Mouse (Mus musculus) heart, embryonic 11.5 days (tissue): ENCODE measurements around the gene Ninj1. TPM values are rescaled to one million over a fixed set of nuclear protein-coding genes. Genes with fewer than 3 reads are reported as not detected.

Experiments used
- ATAC-seq: fragments of 200-750 bp; cut with Nextera tagmentation; replicated peaks from 2 replicates; pipeline ENCODE4 v1.8.0; 2017; ENCODE audit warnings: moderate library complexity; ENCODE audit not compliant: insufficient number of reproducible peaks, low FRiP score, low TSS enrichment
- H3K27ac ChIP-seq: fragments of 300-500 bp; sonication (generic); 2 replicates; pipeline ENCODE4 v1.5.1; 2014; ENCODE audit warnings: mild to moderate bottlenecking, low read depth, low read length
- H3K27me3 ChIP-seq: fragments of 300-500 bp; sonication (generic); 2 replicates; pipeline ENCODE4 v1.6.1; 2014; ENCODE audit warnings: mild to moderate bottlenecking, low read length, mixed read lengths; ENCODE audit not compliant: control insufficient read depth, insufficient read depth
- H3K36me3 ChIP-seq: fragments of 300-500 bp; sonication (generic); 2 replicates; pipeline ENCODE4 v1.6.1; 2014; ENCODE audit warnings: mild to moderate bottlenecking, low read length, moderate library complexity, mixed read lengths; ENCODE audit not compliant: control insufficient read depth, insufficient read depth
- H3K4me1 ChIP-seq: fragments of 300-500 bp; sonication (generic); 2 replicates; pipeline ENCODE4 v1.6.1; 2014; ENCODE audit warnings: low read length; ENCODE audit not compliant: control insufficient read depth, insufficient read depth
- H3K4me2 ChIP-seq: fragments of 300-500 bp; sonication (generic); 2 replicates; pipeline ENCODE4 v1.6.1; 2014; ENCODE audit warnings: mild to moderate bottlenecking, moderate library complexity
- H3K4me3 ChIP-seq: fragments of 300-500 bp; sonication (generic); 2 replicates; pipeline ENCODE4 v1.5.1; 2014; ENCODE audit warnings: low read depth, low read length
- H3K9ac ChIP-seq: fragments of 300-500 bp; sonication (generic); 2 replicates; pipeline ENCODE4 v1.6.1; 2014; ENCODE audit warnings: mild to moderate bottlenecking, low read depth, low read length, moderate library complexity
- H3K9me3 ChIP-seq: fragments of 300-500 bp; sonication (generic); replicated peaks from 2 replicates; pipeline ENCODE4 v1.6.1; 2016; ENCODE audit warnings: low read length; ENCODE audit not compliant: control insufficient read depth
- WGBS: fragments of 180-500 bp; shearing (Covaris S2); extraction: QIAGEN DNeasy Blood & Tissue Kit; methylation state at CpG from one replicate; pipeline ENCODE4 v1.1.7; 2014; ENCODE audit not compliant: insufficient replicate concordance; 5-methylcytosine and 5-hydroxymethylcytosine counted together
- polyA plus RNA-seq: library from polyadenylated mRNA; unstranded; fragments of >200 nt; fragmentation: Nextera tagmentation; extraction: Ambion mirVana; gene quantifications from 2 replicates; pipeline ENCODE4 v1.2.1, GENCODE M21; 2014

Ninj1 gene
- polyA plus RNA-seq, 1 experiment from 2014 or later, result 60.6 TPM

DNA sequence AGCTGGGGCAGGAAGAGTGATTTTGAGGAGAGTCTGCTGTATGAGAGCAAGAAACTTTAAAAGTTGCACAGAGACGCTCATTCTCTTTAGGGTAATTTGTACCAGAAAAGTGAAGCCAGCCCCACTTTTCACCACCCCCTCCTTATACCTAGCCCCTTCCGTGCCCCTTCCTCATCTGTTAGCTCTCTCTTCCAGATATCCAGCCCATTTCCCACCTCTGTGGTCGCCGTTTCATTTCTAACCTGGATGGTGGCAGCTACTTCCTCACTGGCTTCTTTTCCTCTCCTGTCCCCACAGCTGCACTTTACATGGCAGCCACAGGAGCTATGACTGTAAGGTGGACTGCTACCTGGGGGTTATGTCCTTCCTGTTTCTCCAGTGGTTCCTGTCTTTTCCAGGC lies 32.1 kb downstream of the Ninj1 start:
- 75% methylated on average over 4 of the region's 4 CpGs for WGBS
- Histone ChIP-seq H3K36me3 (no peaks in the 10 kb centered on the region), H3K9ac (no peak overlapping the region), H3K4me1 (peaks cover 16% of the 10 kb centered on the region), H3K27ac (no peak overlapping the region), H3K4me3 (no peak overlapping the region), H3K4me2 (no peak overlapping the region), H3K27me3 (peaks cover 17% of the 10 kb centered on the region), H3K9me3 (no peaks in the 10 kb centered on the region)
- ATAC-seq, result no peak

DNA sequence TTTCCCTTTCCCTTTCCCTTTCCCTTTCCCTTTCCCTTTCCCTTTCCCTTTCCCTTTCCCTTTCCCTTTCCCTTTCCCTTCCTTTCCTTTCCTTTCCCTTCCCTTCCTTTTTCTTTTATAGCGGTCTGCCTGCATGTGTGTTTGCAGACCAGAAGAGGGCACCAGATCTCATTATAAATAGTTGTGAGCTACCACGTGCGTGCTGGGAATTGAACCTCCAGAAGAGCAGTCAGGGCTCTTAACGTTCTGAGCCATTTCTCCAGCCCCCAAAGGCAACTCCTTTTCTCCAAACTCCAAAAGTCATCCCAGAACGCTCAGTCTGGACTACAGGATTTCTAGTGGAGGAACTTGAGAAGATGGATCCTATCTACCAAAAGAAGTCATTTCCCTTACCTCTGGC lies 33.6 kb downstream of the Ninj1 start:
- Histone ChIP-seq H3K27ac (no peak overlapping the region), H3K9ac (no peak overlapping the region), H3K27me3 (peaks cover 23% of the 10 kb centered on the region), H3K9me3 (no peaks in the 10 kb centered on the region), H3K4me1 (peaks cover 8% of the 10 kb centered on the region; the same call in 1 of the 2 replicates), H3K4me2 (no peak overlapping the region), H3K36me3 (no peaks in the 10 kb centered on the region), H3K4me3 (no peak overlapping the region)
- no peak for ATAC-seq
- WGBS, result 13% methylated on average over 5 of the region's 5 CpGs

DNA sequence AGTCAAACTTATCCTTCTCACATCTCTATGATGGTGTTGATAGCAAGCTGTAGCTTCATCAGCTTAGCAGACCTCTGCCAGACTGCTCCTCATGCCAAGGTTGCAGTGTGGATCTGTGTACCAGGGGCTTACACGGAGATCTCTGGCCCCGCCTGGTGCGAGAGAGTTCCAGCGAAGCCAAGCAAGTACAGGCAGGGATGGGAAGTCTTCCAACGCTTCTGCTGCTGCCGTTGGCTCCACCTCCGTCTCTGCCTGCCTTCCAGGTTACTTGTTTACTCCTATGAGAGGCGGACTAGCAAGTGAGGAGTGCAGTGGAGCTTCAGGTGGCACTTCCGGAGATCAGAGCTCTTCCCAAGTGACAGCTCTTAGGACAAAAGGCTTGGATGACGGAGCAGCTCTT lies 37.0 kb downstream of the Ninj1 start:
- no peak for ATAC-seq
- H3K4me3 ChIP-seq, result no peak overlapping the region
- no peaks in the 10 kb centered on the region for H3K4me1 ChIP-seq
- no peaks in the 10 kb centered on the region for H3K36me3 ChIP-seq
- WGBS, result 6% methylated on average over 10 of the region's 10 CpGs
- no peak overlapping the region for H3K9ac ChIP-seq
- no peaks in the 10 kb centered on the region for H3K9me3 ChIP-seq
- H3K27me3 ChIP-seq, result peaks cover 22% of the 10 kb centered on the region
- peak overlapping the region; percentile 5; the same call in 1 of the 2 replicates for H3K4me2 ChIP-seq
- H3K27ac ChIP-seq, result no peak overlapping the region

DNA sequence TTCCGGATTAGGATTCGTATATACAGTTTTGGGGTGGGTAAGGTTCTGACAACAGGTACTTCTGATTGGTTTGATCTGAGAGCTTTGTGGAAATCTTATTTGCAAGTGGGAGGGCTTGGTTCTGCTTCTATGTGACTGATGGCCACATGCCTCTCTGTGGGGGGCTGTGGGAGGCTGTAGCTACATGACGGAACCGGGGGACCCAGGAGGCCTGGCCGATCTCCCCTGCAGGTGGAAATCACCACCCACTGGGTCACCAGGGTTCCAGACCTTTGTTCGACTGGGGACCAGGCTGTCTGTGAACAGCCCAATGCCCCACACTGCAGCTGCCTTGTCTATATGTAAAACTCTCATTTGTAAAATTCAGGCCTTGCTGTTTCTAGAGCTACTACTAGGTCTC lies 37.4 kb downstream of the Ninj1 start:
- peak overlapping the region; percentile 5; the same call in 1 of the 2 replicates for H3K4me2 ChIP-seq
- 20% methylated on average over 6 of the region's 6 CpGs for WGBS
- H3K4me3 ChIP-seq, result no peak overlapping the region
- H3K4me1 ChIP-seq, result no peaks in the 10 kb centered on the region
- no peak overlapping the region for H3K27ac ChIP-seq
- no peak for ATAC-seq
- H3K36me3 ChIP-seq, result no peaks in the 10 kb centered on the region
- H3K9ac ChIP-seq, result no peak overlapping the region
- H3K27me3 ChIP-seq, result peaks cover 22% of the 10 kb centered on the region
- no peaks in the 10 kb centered on the region for H3K9me3 ChIP-seq

DNA sequence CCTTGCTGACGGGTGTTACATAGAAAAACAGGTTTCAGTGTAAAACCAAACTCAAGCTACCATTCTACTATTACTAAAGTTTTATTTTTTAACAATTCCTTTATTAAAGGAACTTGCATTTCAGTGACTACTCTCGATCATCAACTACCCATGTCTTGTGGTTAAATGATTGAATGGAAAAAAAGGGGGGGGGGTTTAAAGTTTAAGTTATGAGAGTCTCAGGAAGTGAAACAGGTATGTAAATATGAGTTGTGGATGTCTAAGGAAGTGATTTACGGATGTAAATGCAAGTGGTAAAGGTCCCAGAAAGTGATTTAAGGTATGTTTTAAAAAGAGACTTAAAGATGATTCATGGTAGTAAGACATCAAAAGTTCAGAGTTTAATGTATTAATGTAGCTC lies 37.9 kb downstream of the Ninj1 start:
- ATAC-seq, result no peak
- no peaks in the 10 kb centered on the region for H3K4me1 ChIP-seq
- no peaks in the 10 kb centered on the region for H3K9me3 ChIP-seq
- 50% methylated on average over 3 of the region's 3 CpGs for WGBS
- no peak overlapping the region for H3K4me3 ChIP-seq
- H3K9ac ChIP-seq, result no peak overlapping the region
- peaks cover 22% of the 10 kb centered on the region for H3K27me3 ChIP-seq
- H3K36me3 ChIP-seq, result no peaks in the 10 kb centered on the region
- H3K27ac ChIP-seq, result no peak overlapping the region
- H3K4me2 ChIP-seq, result no peak overlapping the region

DNA sequence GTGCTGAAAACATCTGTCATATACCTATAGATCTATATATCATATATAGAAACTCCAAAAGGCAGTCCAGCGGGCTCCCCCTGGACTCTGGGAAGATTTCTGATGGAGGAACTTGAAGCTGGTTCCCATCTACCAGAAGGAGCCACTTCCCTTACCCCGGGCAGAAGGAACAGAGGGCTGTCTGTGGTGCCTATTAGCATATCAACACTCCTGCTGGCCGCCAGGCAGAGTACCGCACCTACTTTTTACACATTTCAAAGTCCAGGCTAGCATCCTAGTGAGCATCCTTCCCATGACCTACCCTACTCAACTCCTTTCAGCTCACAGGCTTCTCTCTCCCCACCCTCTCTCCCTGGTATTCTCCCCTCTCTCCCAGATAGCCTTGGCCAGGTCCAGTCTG lies 38.3 kb downstream of the Ninj1 start:
- Histone ChIP-seq H3K27ac (no peak overlapping the region), H3K9me3 (no peaks in the 10 kb centered on the region), H3K4me3 (no peak overlapping the region), H3K4me2 (no peak overlapping the region), H3K4me1 (no peaks in the 10 kb centered on the region), H3K9ac (no peak overlapping the region), H3K36me3 (no peaks in the 10 kb centered on the region), H3K27me3 (peaks cover 22% of the 10 kb centered on the region)
- WGBS, result 24% methylated on average over 4 of the region's 4 CpGs
- no peak for ATAC-seq

DNA sequence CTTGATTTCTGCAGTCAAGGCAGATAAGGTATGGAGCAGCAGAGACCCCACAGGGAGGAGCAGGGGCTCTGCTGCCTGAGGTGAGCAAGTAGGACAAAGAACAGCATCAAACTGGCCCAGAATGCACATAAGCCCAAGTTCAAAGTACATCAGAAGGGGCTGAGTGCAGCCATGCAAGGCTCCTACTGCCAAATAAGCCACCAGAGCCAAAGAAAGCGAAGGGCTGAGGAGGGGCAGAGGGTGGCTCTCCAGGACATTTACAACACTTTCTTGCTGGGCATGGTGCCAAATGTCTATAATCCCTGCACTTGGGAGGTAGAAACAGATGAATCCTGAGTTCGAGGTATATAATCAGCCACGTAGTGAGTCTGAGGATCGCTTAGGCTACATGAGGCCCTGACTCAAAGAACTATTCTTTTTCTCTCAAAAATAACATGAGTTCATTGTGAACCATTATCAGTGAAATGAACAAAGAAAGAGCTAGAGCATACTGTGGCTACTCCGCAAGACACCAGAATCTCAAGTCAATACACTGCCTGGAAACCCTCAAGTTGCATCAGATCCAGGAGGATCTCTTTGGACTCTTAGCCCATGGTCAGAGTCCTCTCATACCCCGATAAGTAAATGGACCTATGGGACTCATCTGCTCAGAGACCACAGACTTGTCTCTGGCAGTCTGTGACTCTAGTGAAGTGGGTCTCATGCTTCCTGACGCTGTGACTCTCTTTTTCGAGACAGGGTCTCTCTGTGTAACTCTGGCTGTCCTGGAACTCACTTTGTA lies 46.7 kb downstream of the Ninj1 start:
- no peaks in the 10 kb centered on the region for H3K9me3 ChIP-seq
- H3K9ac ChIP-seq, result no peak overlapping the region
- ATAC-seq, result no peak
- no peak overlapping the region for H3K27ac ChIP-seq
- H3K36me3 ChIP-seq, result no peaks in the 10 kb centered on the region
- 83% methylated on average over 8 of the region's 8 CpGs for WGBS
- H3K4me2 ChIP-seq, result no peak overlapping the region
- no peak overlapping the region for H3K4me3 ChIP-seq
- no peaks in the 10 kb centered on the region for H3K27me3 ChIP-seq
- no peaks in the 10 kb centered on the region for H3K4me1 ChIP-seq

DNA sequence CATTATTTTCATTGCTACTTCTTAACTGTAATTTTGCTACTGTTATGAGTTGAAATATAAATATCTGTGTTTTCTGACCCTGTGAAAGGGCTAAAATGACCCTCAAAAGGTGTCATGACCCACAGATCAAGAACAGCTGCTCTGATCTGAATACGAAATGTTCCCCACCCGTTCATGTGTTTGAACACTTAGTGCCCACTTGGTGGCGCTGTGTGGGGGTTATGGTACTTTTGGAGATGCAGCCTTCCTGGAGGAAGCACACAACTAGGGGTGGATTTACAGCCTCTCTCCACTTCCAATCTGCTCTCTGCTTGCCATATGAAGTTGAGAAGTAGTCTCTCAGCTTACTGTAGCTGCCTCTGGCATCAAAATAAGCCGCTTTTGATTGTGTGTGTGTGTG lies 47.4 kb downstream of the Ninj1 start:
- Histone ChIP-seq H3K27ac (no peak overlapping the region), H3K4me2 (no peak overlapping the region), H3K4me3 (no peak overlapping the region), H3K9me3 (no peaks in the 10 kb centered on the region), H3K36me3 (no peaks in the 10 kb centered on the region), H3K4me1 (no peaks in the 10 kb centered on the region), H3K9ac (no peak overlapping the region), H3K27me3 (no peaks in the 10 kb centered on the region)
- 88% methylated on average over 4 of the region's 4 CpGs for WGBS
- no peak for ATAC-seq

DNA sequence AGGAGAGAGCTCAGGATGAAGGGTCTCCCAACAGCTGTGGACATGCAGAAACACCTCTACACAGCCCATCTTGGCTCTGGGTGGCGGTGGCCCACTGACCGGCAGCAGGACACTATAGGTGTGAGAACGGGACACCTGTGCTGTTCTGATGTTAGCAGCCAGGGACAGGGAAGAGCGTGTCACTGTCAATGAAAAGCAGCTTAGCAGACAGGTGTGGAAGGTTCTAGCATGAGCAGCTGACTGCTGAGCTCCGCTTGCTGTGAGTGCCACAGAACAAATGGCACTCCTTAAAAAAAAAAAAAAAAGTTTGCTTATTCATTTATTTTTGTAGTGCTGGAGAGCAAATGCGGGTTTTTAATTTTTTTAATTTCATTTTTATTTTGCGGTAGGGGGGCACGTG lies 50.3 kb downstream of the Ninj1 start:
- Histone ChIP-seq H3K36me3 (no peaks in the 10 kb centered on the region), H3K4me1 (no peaks in the 10 kb centered on the region), H3K27ac (no peak overlapping the region), H3K27me3 (no peaks in the 10 kb centered on the region), H3K4me3 (no peak overlapping the region), H3K9me3 (no peaks in the 10 kb centered on the region), H3K9ac (no peak overlapping the region), H3K4me2 (no peak overlapping the region)
- ATAC-seq, result no peak
- 78% methylated on average over 8 of the region's 8 CpGs for WGBS
